Mouse (Mus musculus): ENCODE data around the gene Map3k1.

Gene Map3k1

GRCm38 (mm10) chr13:111792130-111792974 is 16.4 kb downstream of the Map3k1 start:
- no peak for DNase-seq (ENCODE audit: extremely low read depth, low read depth)

- no peak for DNase-seq (ENCODE audit: extremely low read depth, low read depth)
These were observed 17.2 kb downstream of the Map3k1 start for GRCm38 (mm10) chr13:111791596-111791995.

GRCm38 (mm10) chr13:111789420-111790065 is 19.2 kb downstream of the Map3k1 start:
- DNase-seq (ENCODE audit: extremely low read depth, low read depth), result no peak

- DNase-seq (ENCODE audit: extremely low read depth, low read depth), result no peak
These were observed 19.9 kb downstream of the Map3k1 start for GRCm38 (mm10) chr13:111788882-111789281.

GRCm38 (mm10) chr13:111787857-111788619 is 20.8 kb downstream of the Map3k1 start:
- DNase-seq (ENCODE audit: extremely low read depth, low read depth), result no peak

GRCm38 (mm10) chr13:111786584-111786983 is 22.2 kb downstream of the Map3k1 start:
- no peak for DNase-seq (ENCODE audit: extremely low read depth, low read depth)

GRCm38 (mm10) chr13:111783451-111783850 is 25.3 kb downstream of the Map3k1 start:
- no peak for DNase-seq (ENCODE audit: extremely low read depth, low read depth)

GRCm38 (mm10) chr13:111779471-111779870 is 29.3 kb downstream of the Map3k1 start:
- no peak for DNase-seq (ENCODE audit: extremely low read depth, low read depth)

- DNase-seq (ENCODE audit: extremely low read depth, low read depth), result no peak
These were observed 30.2 kb downstream of the Map3k1 start for GRCm38 (mm10) chr13:111778606-111779005.

- no peak for DNase-seq (ENCODE audit: extremely low read depth, low read depth)
These were observed 30.9 kb downstream of the Map3k1 start for GRCm38 (mm10) chr13:111777865-111778264.

- no peak for DNase-seq (ENCODE audit: extremely low read depth, low read depth)
These were observed 31.6 kb downstream of the Map3k1 start for GRCm38 (mm10) chr13:111777179-111777578.

- DNase-seq (ENCODE audit: extremely low read depth, low read depth), result no peak
These were observed 36.7 kb downstream of the Map3k1 start for GRCm38 (mm10) chr13:111772075-111772474.

- DNase-seq (ENCODE audit: extremely low read depth, low read depth), result peak; percentile 5
These were observed 37.6 kb downstream of the Map3k1 start for GRCm38 (mm10) chr13:111771232-111771631.

- no peak for DNase-seq (ENCODE audit: extremely low read depth, low read depth)
These were observed 38.0 kb downstream of the Map3k1 start for GRCm38 (mm10) chr13:111770776-111771175.

GRCm38 (mm10) chr13:111762526-111762925 is 46.3 kb downstream of the Map3k1 start:
- no peak for DNase-seq (ENCODE audit: extremely low read depth, low read depth)

GRCm38 (mm10) chr13:111756986-111757385 is 51.8 kb downstream of the Map3k1 start:
- no peak for DNase-seq (ENCODE audit: extremely low read depth, low read depth)

GRCm38 (mm10) chr13:111755937-111756336 is 52.9 kb downstream of the Map3k1 start:
- DNase-seq (ENCODE audit: extremely low read depth, low read depth), result no peak

GRCm38 (mm10) chr13:111755377-111755776 is 53.4 kb downstream of the Map3k1 start:
- no peak for DNase-seq (ENCODE audit: extremely low read depth, low read depth)

- no peak for DNase-seq (ENCODE audit: extremely low read depth, low read depth)
These were observed 55.5 kb downstream of the Map3k1 start for GRCm38 (mm10) chr13:111753321-111753720.

- DNase-seq (ENCODE audit: extremely low read depth, low read depth), result no peak
These were observed 60.3 kb downstream of the Map3k1 start for GRCm38 (mm10) chr13:111748301-111749062.

GRCm38 (mm10) chr13:111746831-111747230 is 62.0 kb downstream of the Map3k1 start:
- no peak for DNase-seq (ENCODE audit: extremely low read depth, low read depth)
